Mouse (Mus musculus): ENCODE results near the gene Tigar.

Gene Tigar

DNA sequence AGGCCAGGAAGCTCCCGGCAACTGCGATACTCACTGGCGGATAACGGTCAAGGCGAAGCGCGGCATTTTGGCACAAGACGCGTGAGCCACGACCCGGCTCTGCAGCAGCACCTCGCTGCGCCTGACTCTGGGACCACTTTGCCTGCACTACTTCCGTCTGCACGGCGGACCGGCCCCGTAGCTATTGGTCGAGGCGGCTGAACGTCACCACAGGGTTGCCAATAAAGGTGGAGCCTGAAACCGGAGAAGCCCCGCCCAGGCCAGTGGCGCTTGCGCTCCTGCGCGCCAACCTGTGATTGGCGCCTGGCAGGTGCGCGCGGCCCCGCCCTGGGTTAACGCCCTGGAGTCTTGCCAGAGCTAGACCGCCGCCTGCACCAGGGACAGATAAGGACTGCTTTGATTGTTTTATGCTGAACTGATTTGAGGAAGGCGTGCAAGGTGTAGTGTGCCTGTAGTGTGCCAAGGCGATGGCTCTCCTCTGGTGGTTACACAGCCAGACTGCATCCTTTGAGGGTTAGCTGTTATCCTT lies at the start of gene Tigar:
TSS of gene Tigar (minus strand) at position 156 of the 529 bp plus-strand sequence.
- peak; percentile 99 for DNase-seq (ENCODE audit: low read depth, low spot score)

DNA sequence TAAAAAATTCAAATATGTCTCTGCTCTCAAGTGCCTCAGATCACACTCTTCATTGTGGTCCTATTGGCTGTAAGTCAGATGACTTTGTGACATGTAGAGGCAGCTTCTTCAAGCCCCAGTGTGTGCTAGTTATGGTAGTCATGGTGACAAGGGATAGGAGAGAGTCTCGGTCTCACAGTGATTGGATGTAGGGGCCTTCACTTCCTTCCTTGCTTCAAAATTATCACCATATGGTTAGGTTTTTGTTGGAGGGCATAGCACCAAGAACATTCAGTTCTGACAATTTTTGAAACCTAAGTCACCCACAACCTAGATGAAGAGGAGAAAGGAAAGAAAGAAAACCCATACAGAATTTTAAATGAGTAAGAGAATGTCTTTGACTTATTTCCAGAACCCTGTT lies 48.0 kb upstream of the Tigar start:
- no peak for DNase-seq (ENCODE audit: low read depth, low spot score)

- DNase-seq (ENCODE audit: low read depth, low spot score): peak; percentile 35
Observed at GRCm38 (mm10) chr6:127155468-127155867, 46.1 kb upstream of the Tigar start.

- peak; percentile 71 for DNase-seq (ENCODE audit: low read depth, low spot score)
Observed at GRCm38 (mm10) chr6:127154708-127155268, 45.4 kb upstream of the Tigar start.

DNA sequence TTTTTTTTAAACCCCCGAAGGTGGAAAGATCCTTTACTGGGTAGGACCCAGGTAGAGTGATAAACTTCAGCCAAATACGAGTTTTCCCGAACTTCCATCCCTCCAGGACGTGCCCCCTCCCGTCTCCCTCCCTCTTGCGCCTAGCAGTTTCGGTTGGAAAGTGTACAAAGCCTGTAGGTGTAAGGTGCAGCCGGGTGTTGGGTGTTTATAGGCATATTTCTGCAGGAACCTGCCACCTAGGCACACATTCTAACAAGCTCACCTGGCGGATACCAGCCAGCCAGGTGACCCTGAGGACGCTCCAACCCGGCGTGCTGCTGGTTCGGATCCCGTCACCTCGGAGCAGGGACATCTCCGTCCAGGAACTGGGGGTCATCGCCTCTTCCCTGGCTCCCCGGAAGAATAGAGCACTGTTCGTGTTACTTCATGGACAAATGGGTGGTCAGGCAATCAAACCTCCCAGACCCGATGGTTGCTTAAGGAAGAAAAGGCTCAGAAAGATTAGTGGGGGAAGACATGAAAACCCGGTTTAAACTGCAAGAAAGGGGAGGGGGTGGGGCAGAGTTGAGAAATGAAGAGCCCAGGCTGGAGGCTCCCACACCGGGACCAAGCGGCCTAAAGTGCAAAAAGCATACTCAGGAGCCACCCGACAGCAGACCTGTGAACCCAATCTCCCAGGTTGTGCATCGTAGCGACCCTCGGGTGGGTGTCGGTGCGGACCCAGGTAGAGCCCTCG lies 44.8 kb upstream of the Tigar start:
- DNase-seq (ENCODE audit: low read depth, low spot score): peak; percentile 61

DNA sequence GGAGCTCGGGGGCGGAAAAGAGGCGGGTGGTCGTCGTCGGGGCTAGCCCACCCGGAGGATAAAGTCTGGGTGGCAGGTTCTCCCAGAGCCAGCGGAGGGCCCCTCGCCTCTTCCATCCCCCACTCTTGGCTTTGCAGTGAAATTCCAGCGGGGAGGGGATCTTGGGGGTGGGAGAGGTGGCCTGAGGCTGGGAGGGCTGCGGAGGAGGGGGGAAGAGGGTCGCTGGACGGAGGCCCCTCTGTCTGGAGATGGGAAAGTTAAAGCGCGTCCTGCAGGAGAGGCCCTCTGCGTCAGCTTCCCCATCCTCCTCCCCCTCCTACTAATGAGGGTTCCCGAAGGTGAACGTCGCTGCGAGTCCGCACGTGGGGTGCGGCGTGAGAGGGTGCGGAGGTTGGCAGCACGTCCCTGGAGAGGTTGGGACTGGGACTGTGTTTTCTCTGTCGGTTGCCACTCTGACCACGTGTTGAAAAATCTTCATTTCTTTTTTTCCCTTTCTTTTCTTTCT lies 44.0 kb upstream of the Tigar start:
- peak; percentile 42 for DNase-seq (ENCODE audit: low read depth, low spot score)

DNA sequence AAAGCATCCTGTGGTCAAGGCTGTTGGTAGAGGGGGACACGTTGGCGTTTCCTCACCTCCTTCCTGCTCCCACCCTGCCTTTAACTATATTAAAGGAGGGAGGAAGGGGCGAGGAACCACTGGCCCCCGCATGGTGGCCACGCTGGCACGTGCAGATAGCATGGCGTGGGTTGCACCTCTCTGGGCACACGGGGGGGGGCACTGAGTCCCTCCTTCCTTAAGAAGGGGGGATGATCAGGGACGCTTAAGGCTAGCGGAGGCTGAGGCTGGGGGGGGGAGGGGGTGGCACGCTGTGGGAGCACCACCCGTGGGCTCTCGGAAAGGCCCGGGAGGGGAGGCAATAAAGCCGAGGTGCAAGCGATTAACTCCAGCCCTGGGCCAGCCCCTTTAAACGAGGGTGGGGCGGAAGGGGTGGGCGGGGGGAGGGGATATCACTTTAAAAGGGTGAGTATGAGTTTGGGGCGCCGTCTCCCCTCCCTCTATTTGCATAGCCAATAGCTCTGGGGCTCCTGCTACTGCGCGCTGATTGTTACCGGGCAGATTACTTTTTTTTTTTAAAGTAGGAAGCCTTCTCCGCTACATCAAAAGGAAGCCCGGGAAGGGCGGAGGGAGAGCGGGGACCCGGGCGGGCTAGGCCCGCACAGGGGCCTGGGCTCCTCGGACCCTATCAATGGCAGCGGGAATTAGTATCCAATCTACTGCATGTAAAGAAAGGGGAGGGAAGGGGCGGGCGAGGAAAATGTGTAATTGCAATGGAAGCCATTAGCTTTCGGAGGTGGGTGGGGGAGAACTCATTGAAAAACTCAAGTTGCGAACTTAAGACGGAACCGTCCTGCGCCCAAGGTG lies 43.0 kb upstream of the Tigar start, which contains the start of gene Ccnd2:
TSS of gene Ccnd2 (minus strand) at position 88 of the 846 bp plus-strand sequence.
- DNase-seq (ENCODE audit: low read depth, low spot score): peak; percentile 54

GRCm38 (mm10) chr6:127151565-127152105 lies 42.3 kb upstream of the Tigar start:
- DNase-seq (ENCODE audit: low read depth, low spot score): peak; percentile 58

DNA sequence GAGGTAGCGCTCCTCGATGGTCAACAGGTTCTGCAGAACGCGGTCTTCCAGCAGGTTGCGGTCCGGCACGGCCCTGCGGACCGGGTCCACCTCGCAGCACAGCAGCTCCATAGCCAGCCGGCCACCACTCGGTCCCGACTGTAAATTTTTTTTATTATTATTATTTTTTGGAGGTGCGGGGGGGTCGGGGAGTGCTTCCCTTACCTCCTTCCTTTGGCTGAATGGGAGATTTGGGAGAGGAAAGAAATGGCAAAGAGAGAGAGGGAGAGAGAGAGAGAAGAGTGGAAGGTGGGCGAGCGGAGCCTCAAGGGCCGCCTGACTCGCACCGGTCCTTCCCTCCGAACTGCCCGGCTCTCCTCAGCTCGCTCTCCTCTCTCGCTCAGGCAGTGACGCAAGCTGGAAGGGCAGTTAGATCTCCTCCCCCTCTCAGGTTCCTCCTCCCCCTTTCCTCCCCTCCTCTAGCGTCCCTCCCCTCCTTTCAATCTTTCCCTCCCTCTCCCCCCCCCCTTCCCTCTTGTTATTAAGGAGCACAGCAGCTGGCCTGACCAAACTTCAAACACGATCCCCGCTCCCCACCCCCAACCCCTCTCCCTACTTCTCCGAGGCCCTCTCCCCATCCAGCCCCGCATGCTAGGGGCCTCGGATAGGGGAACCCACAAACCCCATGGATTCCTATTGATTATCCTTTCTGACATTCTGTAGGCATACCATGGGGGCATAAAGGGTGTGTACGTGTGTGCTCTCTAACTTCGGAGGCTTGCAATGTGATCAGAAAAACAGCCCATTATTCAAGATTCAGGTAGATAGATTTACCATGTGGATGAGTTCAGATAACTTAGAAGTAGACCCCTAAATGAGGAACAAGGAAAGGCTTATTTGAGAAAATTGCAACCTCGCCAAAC lies 41.6 kb upstream of the Tigar start:
- peak; percentile 69 for DNase-seq (ENCODE audit: low read depth, low spot score)

GRCm38 (mm10) chr6:127149944-127150662 lies 40.7 kb upstream of the Tigar start:
- peak; percentile 41 for DNase-seq (ENCODE audit: low read depth, low spot score)

DNA sequence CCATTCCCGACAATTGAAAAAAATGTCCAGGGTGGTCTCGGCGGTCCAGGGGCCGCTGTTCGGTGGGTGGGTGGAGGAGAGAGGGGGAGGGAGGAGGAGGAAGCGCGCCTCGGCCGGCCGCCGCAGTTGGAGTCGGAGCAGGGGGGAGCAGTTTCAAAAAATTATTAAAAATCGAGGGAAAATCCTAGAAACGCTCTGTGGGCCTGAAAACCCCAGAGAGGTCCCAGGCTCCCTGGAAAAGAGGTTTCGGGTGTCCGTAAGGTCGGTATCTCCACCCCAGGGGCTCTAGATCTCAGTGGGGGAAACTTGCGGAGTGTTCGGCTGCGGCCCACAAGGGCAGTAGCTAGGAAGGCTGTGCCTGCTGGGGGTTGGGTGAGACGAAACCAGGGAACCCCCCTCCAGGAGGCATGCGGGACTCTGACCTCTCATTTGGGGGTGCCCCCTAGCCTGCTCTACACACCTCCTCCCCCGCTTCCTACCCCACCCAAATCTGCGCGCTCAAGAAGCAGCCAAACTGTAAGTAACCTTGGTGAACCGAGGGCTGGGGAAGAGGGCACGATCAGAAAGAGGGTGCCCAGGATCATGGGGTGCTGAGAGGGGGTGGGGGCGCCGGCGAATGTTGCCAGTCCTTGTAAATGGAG lies 40.1 kb upstream of the Tigar start:
- peak; percentile 54 for DNase-seq (ENCODE audit: low read depth, low spot score)

DNA sequence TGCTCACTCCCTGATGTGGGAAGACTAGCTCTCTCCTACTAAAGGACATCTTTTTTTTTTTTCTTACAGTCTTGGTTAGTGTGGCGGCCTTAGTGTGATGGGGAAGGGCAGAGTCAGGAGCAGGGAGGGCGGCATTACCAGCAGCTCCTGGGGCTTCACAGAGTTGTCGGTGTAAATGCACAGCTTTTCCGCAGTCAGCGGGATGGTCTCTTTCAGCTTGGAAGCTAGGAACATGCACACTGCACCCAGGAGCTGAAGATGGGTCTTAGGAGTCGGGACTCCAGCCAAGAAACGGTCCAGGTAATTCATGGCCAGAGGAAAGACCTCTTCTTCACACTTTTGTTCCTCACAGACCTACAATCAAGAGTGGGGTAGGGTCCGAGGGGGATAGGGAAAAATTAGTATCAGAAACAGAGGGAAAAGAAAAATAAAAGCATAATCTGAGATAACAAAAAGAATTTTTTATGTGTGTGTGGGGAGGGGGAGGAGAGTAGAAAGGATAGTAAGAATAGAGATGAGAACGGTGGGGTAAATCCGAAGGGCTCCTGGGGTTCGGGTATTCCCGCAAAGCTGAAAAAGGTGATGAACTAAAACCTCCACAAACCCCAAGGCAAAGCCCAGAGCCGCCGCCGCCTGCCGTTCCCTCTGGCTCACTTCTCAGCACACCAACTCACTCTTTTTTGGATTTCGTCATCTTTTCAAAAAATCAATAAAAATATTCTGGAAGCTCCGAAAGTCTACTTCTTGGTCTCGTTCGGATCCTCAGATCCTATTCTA lies 39.4 kb upstream of the Tigar start:
- peak; percentile 38 for DNase-seq (ENCODE audit: low read depth, low spot score)

GRCm38 (mm10) chr6:127147665-127148064 lies 38.3 kb upstream of the Tigar start:
- DNase-seq (ENCODE audit: low read depth, low spot score): peak; percentile 93

- no peak for DNase-seq (ENCODE audit: low read depth, low spot score)
Observed at GRCm38 (mm10) chr6:127146322-127146947, 37.1 kb upstream of the Tigar start.

- no peak for DNase-seq (ENCODE audit: low read depth, low spot score)
Observed at GRCm38 (mm10) chr6:127145464-127146190, 36.3 kb upstream of the Tigar start.

GRCm38 (mm10) chr6:127143576-127144288 lies 34.4 kb upstream of the Tigar start:
- no peak for DNase-seq (ENCODE audit: low read depth, low spot score)

- DNase-seq (ENCODE audit: low read depth, low spot score): no peak
Observed at GRCm38 (mm10) chr6:127143124-127143520, 33.8 kb upstream of the Tigar start.

All from ZHBTc4 (cell line).